Mouse (Mus musculus): Measurements from ENCODE around the gene Fkbp7. TPM values are rescaled to one million over a fixed set of nuclear protein-coding genes. Genes with fewer than 3 reads are reported as not detected.

The Fkbp7 gene
- polyA plus RNA-seq (2014; fragmentation: Illumina TruSeq; extraction: RNeasy Lipid Tissue Mini Kit (QIAGEN cat#74804); ENCODE audit: low read depth, low replicate concordance) = 14.3 TPM

GRCm38 (mm10) chr2:76672966-76673392, at the start of gene Fkbp7:
Gene Fkbp7 (minus strand): TSS chr2:76673116.

GRCm38 (mm10) chr2:76674725-76675427, 2.0 kb upstream of the Fkbp7 start, which contains the start of gene Plekha3:
Gene Plekha3 (plus strand): TSS chr2:76675281.

GRCm38 (mm10) chr2:76647883-76648570, 24.9 kb downstream of the Fkbp7 start, which contains the start of the genes Prkra and Pjvk:
Gene Prkra (minus strand): TSS chr2:76648015.
Gene Pjvk (plus strand): TSS chr2:76648476.

Other genes starting within 250 kb of the Fkbp7 start
- 21.7 TPM for gene Prkra, start 25.1 kb downstream of the Fkbp7 start, polyA plus RNA-seq (2014; fragmentation: Illumina TruSeq; extraction: RNeasy Lipid Tissue Mini Kit (QIAGEN cat#74804); ENCODE audit: low read depth, low replicate concordance)
- not detected for gene Pjvk, start 24.6 kb downstream of the Fkbp7 start, polyA plus RNA-seq (2014; fragmentation: Illumina TruSeq; extraction: RNeasy Lipid Tissue Mini Kit (QIAGEN cat#74804); ENCODE audit: low read depth, low replicate concordance)
- 28.7 TPM for gene Plekha3, start 2.2 kb upstream of the Fkbp7 start, polyA plus RNA-seq (2014; fragmentation: Illumina TruSeq; extraction: RNeasy Lipid Tissue Mini Kit (QIAGEN cat#74804); ENCODE audit: low read depth, low replicate concordance)